Mouse (Mus musculus): ENCODE results near the gene Rtp2.

Gene Rtp2

DNA sequence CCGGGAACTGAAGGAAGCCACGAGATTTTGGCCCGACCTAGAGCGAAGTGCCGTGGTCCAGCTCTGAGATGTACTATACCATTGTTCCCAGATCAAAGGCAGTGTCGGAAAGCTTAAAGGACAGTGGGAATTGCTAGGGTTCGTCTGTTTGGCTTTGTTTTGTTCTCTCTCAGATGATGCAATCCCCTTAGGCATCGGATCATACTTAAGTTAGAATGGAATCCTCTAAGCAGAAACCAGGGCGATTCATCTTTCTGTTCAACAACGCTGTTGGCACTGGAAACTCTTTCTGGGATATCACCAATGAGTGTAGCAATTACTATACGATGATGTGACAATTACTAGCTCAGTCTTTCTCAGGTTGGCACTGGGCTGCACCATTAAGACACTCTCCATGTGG is at the start of gene Rtp2:
TSS of gene Rtp2 (minus strand) at position 101 of the 400 bp plus-strand sequence.
- DNase-seq = no peak

DNA sequence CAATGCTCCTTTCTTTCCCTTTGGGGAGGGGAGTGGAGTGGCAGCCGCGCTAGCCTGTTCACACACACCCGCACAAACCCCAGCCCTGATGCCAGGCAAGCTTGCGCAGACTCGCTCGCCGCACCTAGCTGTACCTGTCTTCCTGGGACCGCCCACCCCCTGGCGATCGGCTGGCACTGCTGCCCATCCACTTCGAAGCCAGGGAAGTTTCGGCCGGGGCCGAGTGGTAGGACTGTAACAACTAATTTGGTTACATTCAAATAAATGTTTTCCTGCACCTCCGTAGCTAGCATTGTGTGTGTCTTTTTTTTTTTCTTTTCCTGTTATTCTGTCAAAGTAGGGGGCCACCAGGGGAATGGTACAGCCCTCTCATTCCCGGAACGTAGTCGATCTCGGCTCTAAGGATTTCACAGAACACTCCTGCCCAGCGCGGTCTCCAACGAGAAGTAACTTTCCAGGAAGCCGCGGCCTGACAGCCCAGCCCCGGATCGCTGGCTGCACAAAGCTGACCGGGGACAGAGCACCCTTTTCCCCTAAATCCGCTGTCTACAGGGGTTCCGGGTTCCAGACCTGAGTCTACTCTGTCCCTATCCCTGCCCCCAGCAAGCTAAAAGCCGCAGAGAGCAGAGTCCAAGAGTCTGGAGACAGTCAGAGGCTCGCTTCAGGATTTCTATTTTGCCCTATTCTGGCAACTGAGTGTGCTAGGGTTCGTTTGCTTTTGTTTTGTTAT is 49.0 kb upstream of the Rtp2 start:
- DNase-seq = peak; percentile 40 to 45

DNA sequence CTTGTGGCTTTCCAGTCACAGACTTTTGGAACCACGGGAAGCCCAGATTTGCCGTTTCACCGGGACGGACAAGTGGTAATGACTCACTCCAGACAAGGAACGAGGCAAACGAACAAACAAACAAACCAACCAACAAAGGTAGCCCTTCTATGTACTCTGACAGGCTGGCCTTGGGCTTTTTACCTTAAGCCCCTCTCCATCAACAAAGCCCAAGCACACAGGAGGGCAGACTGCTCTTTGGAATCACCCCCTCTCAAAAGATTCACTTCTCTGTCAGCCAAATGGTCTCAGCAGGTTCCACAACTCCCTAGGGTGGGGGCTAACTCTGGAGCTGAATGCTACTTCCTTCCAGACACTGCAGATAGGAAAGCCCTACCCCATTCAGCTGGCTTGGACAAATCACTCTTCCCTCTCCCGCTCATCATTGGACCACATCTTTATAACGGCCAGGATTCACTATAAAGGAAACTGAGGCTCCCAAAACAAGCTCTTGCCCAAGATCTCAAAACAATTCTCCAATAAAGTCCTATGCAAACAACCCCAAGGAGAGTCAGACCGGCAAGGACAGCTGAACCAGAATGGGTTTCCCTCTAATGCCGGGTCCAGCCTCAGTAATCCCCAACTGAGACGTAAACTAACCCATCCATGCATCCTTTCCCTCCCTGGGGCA is 48.1 kb upstream of the Rtp2 start:
- DNase-seq = peak in 1 of 2 experiments; percentile 22

DNA sequence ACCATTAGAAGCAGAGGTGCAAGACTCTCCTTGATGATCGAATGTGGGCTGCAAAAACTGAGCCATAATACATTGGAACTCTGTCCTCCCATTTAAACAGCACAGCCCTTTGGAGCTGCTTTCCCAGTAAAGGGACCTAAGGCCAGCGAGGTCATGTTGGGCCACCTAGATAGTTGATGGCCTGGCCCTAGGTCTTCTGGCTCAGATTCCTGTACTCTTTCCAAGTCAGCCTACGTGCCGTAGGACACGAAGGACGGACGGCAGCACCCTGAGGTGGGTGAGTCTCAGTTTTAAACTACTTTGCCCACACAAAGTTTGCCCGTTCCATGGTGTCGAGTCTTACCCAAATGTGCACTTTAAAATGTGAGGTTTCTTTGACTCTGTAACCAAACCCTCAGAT is 47.3 kb upstream of the Rtp2 start:
- DNase-seq = no peak

DNA sequence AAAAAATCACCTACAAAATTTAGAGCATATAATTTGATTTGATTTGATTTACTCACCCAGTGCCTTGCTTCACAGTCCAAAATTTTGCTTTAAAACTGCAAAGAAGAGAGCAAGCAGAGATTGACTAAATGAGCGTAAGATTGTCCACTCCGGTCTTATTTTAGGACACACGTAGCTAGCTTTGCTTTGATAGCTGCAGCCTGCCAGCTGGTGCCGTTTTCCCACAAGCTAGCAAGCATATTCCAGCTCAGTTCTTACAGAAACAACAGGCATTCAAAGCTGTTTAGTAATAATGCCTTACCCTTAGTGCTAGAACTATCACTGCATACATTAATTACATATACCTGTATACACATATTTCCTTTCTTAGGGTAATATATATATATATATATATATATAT is 46.3 kb upstream of the Rtp2 start:
- DNase-seq = peak in 1 of 2 experiments; percentile 27

DNA sequence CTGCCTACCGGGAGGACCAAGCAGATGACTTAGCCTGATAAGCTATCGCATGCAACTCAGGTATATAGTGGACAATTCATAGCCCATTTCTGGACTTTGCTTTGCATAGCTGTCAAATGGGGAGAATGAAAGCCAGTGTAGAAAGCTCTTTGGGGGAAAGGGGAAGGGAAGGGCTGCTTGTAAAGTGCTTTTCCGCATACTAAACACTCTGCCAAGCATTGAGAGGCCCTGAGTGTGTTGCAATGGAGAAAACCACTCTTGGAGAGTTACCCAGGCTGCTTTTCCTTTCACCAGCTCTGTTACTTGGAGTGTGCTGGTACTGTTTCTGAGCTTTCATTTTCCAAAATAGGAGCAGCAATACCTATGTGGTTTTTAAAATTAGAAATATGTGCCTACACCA is 45.5 kb upstream of the Rtp2 start:
- no peak for DNase-seq

DNA sequence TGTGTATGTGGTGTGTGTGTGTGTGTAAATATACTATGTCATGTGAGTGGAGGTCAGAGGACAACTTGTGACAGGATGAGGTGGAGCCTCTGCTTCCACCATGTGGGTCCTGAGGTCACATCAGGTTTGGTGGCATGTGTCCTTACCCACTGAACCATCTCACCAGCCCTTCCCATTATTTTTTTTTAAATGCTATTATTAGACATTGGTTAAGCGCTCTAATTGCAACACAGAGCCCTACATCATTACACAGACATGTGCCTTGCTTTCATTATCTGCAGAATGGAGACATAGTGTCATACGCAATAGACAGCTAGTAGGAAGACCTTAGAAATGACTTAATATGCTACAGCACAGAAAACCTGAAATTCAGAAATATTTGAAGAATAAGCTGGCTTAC is 44.0 kb upstream of the Rtp2 start:
- DNase-seq = no peak

DNA sequence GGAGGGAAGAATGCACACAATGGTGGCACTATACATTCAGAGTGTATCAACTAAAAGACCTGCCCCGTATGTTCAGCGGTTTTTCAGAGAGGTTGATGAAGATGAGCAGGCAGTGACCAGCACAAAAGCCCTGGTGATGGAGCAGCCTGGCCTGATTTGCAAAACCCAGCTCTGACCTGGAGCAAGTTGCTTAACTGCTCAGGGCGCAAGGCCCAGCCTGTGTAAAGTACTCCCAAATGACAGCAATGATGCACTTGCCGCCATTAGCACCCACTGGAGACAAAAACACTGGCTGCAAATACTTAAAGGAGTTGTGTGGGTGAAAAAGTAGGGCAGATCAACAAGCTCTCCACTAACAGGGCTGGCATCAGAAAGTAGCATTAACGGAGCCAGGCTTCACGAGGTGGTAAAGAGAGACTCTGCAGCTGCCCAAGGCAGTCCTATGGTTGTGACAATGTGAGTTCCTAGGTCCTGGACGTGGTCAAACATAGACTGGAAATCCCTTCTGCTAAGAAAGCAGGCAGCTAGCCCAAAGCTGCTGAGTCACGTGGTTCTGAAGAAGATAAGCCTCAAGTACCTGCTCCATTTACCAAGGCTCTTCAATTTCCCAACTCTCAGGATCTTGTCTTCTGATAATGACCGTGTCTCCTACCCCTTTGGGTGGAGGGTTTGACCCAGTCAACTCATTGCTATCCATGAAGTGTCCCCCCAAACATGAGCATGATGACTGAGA is 41.6 kb upstream of the Rtp2 start:
- no peak for DNase-seq

DNA sequence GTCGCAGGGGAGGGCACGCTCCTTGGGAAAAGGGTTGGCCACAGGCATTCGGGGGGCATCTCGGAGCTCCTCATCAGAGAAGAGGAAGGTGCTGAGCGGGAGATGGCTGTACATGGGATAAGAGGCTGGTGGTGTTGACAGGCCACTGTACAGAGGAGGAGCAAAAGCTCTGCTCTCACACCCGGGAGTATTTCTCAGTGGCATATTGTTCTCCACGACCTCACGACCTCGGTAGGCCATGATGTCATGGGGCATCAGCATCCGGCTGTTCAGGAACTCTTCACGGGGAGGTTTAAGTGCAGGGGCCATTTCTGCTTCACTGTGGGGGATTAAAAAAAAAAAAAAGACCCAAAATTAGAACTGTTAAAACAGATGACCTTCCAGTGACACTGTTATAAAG is 40.7 kb upstream of the Rtp2 start:
- DNase-seq = no peak

DNA sequence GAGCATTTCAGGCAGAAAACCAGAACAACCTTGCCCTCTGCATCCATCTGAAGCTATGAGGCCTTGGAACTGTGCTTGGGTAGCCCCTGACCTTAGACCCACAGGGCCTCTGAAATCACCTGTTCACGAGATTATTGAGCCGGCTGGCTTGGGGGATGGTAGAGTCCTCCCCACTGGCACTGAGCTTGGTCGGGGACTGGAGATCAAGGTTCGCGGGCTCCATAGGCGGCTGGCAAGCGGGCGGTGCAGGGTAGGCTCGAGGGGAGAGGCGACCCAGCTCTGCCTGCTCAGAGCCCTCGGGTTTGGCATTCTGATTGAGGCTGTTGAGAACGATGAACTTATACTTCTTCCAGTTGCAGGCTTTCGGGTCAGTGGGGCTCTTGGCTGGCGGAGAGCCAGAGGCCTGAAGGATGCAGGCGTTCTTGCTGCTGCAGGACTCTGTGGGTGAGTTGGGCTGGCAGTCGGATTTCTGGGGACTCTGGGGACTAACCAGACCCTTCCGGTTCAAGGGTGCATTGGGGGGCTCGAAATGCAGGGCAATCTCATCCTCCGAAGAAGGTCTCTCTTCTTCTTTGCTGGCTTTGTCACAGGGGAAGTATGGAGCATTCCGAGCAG is 40.0 kb upstream of the Rtp2 start:
- no peak for DNase-seq

DNA sequence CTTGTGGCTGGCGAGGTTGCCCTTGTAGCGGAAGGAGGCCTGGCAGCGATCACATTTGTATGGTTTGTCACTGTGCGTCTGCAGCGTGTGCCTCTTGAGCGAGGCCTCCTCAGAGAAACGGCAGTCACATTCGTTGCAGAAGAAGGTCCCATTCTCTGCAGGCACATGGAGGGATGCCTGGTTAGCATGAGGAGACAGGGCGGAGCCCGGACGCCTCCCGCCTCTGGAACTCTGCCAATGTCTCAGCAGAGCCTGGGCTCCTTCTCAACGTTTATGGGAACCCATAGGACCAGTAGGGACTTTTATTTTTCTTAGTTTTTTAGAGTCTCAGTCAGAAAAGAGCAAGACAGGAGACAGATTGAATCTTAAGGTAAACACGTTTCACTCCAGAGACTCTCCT is 37.7 kb upstream of the Rtp2 start:
- peak; percentile 37 to 48 for DNase-seq

DNA sequence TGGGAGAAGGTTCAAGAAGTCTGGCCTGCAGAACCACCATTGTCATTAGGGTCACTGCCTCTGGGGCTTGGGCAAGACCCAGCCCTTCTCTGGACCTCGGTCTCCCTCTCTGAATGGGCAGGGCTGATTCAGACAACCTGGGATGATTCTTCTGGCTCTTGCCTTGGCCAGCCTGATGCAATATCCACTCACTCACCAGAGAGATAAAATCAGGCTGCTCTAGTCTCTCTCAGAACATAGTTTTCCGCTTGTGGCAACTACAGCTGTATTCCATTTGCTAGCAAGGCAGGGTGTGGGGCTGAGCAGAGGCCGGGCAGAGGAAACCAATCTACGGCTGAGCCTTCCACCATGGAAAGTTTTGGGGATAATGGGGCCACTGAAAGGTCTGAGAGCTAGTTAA is 36.7 kb upstream of the Rtp2 start:
- DNase-seq = no peak

DNA sequence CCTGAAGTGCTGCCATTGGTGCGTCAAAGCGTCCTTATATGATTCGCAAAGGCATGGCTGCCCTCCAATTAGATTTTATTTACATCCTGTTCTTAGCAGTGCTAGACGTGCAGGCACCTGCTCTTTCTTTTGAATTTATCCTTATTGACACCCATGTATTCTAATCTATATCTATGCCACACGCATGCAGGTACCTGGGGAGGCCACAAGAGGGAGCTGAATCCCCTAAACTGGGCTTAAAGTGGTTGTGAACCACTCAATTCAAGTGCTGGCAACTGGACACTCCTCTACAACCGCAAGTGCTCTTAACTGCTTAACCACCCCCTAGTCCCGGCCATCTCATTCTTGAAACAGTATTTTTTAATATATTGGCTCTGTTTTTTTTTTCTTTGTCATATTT is 35.1 kb upstream of the Rtp2 start:
- DNase-seq = no peak

DNA sequence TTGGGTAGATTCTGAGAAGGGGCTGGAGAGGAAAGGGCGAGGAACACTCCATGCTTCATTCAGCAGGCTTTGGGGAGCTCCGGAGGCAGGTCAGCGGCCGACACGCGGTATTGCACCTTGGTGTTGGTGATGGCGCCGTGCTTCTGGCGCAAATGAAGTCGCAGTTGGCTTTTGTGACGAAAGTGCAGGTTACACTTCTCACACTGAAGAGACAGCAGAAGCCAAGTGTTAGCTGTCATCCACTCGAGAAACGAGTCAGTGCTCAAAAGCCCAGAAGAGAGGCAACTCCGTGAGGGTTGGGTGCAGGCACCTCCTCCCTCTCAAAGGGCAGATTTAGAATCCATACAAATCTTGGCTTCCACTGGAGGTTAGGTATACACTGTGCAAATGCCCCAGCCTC is 33.9 kb upstream of the Rtp2 start:
- no peak for DNase-seq

DNA sequence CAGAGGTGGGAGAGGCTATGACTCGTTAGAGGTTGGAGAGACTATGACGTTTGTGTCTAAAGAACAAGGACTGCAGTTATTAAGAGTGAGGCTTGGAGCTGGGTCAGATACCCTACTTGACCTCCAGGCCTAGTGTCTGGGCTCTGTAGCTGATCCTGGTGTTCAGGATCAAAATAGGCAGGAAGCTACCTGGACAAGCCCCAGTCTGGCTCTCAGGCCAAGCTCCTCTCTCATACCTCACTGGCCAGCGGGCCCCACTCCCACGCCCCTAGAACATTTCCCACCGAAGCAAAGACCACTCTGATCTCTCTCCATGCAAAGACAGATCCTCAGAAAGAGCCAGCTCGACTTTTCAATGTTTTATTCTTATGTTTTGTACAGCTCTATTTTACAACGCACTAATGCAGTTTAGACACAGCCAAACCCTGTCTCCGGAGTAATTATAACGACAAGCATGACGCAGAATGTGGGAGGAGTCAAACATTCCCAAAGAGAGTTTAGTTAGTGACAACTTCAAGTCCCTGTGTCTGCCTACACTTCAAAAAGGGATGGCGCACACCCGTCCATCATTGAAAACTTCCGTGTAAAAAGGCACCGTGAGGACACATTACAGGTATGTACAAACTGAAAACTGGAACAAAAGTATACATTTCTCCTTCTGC is 32.6 kb upstream of the Rtp2 start:
- no peak for DNase-seq

DNA sequence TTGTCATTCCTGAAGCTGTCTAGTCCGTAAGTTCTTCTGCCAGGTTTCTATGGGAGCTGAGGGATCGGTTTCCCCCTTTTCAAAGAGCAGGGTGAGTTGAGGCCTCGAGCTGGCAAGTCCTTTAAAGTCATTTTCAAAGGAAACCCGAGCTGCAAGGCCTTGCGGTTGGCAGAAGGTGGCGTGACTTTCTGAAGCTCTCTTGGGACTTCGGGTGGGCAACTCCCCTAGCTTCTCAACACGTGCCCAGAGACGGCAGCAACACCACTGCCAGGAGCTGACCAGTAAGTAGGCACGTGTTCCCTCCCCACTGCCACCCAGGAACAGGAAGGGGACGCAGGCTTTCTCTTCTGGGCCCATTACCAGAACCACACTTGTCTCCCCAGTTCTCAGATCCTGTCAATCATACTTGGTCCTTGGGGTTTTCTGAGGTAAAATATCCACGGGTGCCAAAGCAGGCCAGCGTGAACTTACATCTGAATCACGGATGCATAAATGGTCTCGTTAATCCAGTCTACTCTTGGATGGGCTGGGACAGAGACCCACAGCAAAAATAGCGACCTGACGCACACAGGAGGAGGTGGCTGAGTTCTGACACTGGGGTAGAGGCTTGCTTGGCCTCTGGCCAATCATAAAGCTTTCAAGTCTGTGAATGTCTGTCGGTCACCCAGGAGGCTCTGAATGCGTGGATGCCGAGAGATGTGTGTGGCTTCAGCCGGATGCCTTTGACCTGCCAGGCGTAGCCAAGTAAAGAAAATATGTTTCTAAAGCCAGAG is 31.9 kb upstream of the Rtp2 start:
- peak; percentile 27 to 42 for DNase-seq

DNA sequence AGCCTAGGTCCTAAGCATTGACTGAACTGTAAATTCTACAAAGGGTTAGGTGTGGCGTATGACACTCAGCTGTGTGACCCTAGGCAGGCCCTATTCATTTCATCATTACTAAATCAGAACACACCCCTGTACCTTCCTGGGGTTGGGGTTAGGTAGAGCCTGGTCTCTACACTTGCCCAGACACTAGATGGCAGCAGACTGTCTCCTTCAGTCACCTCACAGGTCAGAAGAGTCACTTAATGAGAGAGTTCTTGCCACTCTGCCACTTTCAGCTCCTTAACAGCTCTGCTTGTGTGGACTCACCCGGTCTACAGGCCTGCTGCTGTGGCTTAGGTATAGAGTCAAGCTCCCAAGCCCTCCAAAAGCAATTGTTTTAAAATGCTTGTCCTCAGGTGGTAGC is 30.2 kb upstream of the Rtp2 start:
- DNase-seq = no peak

DNA sequence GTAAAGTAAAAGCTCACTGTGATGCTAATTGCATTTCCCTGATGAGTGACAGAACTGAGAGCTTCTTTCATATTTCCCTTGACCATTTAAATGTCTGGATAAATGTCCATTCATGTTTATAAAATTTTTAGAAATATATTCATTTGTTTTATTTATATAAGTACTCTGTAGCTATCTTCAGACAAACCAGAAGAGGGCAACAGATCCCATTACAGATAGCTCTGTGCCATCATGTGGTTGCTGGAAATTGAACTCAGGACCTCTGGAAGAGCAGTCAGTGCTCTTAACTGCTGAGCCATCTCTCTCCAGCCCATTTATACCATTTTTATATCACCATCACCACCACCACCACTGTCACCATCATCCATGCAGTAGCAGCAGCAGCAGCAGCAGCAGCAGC is 26.7 kb upstream of the Rtp2 start:
- DNase-seq = no peak

DNA sequence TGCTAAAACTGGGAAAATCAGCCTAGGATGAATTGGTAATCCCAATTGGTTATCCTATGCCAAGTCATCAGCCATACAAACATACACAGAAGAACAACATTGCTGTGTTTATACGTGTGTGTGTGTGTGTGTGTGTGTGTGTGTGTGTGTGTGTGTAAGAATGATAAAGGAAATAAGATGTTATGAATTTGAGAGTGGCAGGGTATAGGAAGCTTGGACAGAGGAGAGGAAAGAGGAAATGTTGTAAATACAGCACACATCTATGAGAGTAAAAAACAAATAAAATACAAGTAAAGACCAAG is 21.7 kb upstream of the Rtp2 start:
- no peak for DNase-seq

DNA sequence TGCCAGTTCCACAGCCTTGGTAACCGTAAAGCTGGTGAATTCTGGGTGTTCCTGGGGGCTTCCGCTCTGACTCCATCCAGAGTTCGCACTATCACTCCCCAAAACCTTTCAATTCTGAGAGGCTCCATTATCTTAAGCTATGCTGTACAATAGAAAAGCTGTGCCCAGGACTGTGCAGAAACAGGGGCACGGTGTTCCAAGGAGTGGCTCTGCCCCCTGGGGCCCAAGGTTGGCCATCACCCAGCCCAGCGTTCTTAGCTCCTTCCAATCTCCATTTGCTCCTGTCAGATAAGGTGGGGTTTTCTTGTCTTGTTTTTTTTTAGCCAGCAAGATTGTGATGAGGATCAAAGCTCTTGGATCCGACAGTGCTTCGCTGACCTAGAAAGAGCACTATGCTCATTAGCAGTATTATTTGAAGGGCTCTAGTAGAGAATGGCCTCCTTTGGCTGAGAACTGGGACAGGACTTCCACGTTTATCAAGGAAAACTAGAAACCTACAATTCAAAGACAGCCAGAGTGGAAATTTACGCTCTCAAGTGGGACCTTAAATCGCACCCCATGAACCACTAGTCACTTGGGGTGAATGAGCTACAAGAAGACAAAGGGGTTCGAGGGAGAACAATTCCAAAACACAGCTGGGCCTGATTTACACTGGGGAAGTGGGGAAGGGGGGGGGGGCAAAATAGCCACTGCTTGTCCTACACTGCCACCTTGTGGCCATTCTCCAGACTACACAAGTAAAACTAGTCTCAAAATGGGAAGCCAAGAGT is 21.2 kb upstream of the Rtp2 start:
- peak; percentile 75 to 84 for DNase-seq

DNA sequence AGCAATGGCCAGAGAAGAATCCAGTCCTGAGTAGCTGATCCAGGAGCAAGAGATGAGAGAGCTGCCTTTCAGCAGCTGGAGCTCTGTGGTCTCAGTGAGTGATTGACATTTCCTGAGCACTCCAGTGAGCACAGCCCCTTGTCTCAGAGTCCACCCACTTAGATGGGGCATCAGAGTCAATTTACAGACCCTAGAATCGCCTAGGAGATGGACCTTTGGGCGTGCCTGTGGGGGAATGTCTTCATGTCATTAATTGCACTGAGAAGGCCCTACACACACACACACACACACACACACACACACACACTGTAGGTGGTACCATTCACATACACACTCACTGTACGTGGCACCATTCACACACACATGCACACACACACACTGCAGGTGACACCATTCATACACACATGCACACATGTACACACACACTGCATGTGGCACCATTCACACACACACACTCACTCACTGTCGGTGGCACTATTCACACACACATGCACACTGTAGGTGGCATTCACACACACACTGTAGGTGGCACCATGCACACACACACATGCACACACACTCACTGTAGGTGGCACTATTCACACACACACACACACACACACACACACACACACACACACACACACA is 20.0 kb upstream of the Rtp2 start:
- DNase-seq = no peak
